Mouse (Mus musculus): ENCODE results near the gene Kxd1.

The Kxd1 gene

DNA sequence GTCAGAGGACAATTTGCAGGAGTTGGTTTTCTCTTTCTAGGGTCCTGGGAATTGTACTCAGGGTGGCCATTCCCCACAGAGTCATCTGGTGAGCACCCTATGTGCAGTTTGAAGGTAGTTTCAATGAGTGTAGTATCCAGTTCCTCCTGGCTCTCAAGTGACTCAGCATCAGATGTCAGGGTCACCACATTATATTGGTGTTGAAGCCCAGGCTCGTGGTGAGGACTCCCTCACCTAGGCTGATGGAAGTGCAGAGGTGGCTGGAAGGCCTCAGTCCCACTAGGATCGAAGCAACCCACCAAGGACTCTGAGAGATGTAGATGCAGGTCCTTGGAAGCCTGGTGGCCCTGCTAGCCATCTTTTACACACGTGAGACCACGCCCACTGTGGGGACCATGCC is 18.7 kb upstream of the Kxd1 start:
- DNase-seq = no peak

DNA sequence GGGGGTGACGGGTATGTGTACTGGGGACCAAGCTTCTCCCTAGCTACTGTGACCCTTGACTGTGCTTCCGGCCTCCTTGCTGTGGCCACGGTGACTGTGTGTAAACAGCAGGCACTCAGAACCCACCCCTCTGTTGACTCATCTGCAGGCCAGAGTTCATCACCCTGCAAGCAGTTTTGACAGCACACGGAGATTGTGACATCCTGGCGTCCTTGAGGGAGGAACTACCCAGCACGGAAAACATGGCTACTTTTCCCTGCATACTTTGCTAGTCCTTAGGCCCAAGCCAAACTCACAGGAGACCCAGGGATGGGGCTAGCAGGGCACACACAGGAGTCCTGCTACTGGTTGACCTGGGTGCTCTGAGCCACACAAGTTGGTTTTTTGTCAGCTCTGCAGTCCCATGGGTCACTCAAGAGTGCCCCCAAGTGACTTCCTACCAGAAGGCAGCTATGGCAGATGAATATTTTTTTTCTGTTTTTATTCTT is 16.5 kb upstream of the Kxd1 start:
- peak; percentile 51 for DNase-seq

DNA sequence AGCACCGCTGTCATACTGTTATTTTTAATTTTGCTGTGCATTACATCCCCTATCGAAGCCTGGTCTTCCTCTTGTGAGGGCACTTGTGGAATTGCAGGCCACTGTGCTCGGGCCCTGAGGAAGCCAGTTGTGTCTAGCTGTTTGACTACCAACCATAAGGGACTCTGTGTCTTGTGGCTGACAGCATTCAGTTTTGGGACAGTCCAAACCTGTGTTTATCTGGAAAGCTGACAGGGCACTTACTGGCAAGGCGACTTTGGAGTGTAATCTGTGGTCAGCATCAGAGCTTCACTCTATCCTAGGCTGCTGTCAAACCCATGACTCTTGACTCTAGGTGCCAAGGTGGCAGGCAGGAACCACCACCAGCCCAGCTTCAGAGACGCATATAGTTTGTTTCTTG is 13.3 kb upstream of the Kxd1 start:
- no peak for DNase-seq

DNA sequence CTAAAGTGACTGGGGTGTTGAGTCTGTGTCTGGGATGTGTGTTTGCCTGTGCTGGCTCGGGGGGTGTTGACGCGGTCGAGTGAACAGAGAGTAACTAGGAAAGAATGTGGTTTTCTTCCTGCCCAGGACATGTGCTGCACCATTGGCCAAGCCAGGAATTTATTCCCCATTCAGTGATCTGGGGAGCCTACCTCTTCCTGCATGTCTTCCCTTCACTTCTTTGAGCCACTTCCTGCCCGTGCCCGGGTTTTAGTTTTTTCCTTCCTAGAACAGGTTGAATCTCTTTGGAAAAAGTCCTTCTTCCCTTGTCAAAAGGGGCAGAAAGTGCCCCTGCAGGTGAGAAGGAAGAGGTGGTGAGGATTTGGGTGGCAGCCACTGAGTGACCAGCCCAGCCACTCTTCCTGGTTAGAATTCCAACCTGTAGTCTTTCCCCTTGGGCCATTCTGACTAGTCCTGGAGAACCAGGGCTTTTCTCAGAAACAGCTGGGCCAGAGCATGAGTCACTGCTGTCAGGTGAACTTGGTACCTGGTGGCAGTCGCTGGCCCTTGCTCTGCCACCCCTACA is 12.8 kb upstream of the Kxd1 start:
- DNase-seq = no peak

DNA sequence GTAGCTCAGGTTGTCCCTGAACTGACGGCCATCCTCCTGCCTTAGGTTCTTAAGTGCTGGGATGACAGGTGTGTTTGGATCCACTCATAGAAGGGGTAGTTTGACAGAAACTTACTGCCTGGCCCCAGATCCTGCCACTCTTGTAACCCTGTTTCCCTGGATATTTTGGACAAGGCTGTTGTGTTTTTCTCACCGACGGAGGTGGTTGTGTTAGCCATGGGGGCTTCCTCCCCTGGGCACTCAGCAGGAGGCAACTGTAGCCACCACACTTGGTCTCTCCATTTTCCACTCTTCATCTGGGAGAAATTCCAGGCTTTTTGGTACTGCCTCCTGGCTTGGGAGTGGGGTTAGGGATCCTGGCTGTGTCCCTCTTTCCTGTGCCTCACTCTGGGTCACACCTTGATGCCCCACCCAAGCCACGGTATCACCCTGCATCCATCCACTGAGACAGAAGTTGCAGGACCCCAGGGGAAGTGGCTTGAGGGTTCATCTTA is 12.3 kb upstream of the Kxd1 start:
- peak; percentile 48 for DNase-seq

DNA sequence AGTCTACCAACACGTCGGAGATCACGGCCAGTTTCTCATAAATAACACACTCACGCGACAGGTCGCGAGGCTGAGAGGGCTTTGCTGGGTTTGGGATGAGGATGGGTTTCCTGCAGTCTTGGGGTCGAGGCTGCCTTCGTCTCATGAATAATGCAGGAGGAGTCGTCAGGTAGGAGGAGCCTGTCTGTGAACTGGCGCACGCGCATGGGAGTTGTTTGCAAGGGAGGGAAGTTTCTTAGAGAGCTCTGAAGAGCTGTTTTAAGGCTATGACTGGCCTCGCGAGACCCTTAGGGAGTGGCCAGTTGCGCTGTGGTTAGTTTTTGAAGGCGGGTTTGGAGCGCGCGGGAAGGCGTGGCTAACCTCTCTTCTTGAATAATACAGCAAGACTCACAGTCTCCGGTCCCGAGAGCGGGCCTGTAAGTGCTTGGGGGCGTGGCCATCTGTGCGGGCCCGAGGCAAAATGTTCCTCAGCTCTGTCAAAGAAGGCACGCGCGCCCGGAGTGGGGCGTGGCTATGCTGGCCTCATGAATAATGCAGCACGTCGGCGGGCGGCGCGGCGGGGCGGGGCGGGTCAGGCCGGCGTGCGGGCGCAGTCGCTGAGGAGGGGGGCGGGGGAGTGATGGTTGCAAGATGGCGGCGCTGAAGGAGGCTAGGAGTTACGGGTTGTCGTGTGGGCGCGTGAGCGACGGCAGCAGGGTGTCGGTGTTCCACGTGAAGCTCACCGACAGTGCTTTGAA is 11.5 kb upstream of the Kxd1 start, which contains the start of gene Ell:
TSS of gene Ell (plus strand) at position 381 of the 737 bp plus-strand sequence.
- peak; percentile 100 for DNase-seq

DNA sequence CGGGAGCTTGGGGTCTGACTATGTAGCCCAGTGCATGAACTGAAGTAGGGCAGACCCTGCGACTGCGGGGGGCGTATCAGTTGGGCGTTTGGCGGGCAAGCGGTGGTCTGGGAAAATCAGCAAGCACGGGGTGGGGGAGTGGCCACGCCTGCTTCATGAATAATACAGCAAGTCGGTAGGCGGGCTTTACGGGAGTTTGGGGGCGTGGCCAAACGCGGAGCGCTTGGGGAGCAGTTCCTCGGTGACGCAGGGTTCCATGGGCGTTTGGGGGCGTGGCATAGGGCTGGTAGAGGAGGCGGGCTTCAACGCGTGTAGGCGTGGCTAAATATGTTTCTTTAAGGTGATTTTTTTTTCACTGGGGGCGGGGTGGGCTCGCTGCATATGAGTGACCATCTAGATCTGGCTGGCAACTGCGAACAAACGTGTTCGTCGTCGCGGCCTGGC is 10.9 kb upstream of the Kxd1 start:
- peak; percentile 100 for DNase-seq

DNA sequence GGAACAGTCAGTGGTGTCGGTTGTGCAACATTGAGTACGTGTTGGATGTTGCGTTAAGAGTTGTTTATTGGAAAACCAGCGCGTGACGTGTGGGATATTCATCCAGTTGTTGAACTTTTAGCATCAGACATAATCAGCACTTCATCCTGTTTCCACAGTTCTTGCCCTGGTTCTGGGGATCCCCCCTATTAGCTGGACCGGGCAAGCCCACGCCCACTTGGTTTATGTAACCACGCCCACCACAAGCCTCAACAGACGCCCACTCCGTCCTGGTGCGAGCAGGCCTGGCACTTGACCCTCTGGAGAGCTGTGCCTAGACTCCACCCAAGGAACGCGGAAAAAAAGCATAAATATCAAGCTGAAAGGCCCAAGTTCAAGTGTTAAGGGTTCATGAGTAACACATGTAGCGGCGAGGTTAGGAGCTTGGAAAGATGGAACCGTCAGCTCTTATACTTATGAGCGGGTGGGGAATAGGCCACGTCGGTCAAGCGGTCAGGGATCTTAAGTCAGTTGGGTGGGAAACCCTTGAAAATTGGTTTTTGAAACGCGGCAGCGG is 10.3 kb upstream of the Kxd1 start:
- peak; percentile 75 for DNase-seq

DNA sequence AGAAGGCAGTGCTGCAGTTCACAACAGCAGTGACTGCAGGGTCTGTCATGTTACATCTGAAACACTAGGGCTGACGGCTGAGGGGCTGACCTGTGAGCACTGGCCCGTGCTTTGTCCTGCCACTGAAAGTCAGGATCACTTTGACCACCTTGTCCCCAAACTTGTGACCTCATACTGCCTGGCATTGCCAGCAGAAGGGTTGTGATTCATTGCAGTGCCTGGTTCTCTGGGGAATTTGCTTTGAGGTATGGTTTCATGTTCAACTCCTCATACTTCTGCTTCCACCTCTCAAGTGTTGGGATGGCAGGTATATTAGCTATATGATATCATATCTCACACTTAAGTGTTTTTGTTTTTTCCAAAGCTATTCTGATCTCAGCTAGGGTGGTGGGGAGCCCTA is 7.9 kb upstream of the Kxd1 start:
- DNase-seq = no peak

DNA sequence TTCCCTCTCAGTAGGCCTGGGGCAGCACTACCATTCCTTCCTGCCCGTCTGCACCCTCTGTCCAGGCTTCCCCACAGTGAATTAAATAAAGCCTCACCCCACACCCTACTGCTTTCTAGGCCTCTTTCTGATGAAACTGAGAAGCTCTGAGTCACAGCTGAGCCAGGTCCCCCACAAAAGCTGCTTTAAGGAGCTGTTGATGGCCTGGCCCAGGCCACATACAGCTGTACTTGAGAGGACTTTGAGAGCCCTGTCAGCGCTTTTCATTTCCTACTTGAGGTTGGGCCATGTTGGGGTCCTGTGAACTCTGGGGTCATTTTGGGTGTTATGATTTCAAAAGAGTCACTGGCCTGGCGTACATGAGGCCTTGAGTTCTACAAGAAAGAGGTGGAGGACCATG is 7.5 kb upstream of the Kxd1 start:
- no peak for DNase-seq

DNA sequence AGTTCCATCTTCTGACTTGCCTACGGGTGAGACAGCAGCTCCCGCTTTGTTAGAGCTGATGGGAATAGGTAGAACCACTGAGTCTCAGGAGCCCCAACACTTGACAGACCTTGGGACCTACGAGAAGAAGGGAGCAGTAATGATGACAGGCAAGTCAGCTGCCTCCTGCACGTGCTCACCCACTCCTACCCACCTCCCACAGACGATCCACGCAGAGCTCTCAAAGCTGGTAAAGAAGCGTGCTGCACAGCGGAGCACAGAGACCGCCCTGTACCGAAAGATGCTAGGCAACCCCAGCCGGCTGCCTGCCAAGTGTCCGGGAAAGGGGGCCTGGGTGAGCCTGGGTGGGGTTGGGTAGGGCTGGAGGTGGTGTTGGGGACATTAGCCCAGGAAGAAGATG is 6.5 kb upstream of the Kxd1 start:
- DNase-seq = no peak

DNA sequence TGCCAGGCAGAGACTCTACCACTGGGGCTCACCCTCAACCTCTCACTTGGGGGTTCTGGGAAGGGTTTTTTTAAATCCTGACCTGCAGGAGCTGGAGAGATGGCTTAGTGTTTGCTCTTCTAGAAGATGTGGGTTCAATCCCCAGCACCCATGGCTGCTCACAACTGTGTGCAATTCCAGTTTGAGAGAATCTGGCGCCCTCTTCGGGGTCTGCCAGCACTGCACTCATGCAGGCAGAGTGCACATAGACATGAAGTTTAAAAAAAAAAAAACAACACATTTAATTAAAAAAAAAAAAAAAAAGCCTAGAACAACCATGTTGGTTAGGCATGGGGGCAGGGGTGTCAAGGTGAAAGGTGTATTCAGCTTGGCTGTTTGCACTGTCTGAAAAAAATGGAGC is 2.6 kb upstream of the Kxd1 start:
- peak; percentile 35 for DNase-seq

DNA sequence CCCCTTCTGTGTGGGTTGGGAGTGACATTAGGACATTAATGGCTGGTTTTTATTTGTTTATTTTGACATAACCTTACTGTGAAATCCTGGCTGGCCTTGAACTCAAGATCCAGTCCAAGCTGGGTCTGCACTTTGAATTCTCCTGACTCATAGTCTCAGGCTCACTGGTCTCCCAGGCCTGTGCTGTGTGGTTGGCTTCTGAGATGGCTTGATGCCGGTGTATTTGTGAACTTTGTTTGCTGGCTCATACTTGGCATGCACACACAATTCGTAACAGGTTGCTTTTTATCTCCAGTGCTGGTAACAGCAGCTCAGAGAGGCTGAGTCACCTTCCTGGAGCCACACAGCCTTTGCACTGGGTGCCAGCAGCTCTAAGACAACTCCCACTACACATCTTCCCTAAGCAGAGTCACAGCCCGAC is 2.0 kb upstream of the Kxd1 start:
- peak; percentile 30 for DNase-seq

DNA sequence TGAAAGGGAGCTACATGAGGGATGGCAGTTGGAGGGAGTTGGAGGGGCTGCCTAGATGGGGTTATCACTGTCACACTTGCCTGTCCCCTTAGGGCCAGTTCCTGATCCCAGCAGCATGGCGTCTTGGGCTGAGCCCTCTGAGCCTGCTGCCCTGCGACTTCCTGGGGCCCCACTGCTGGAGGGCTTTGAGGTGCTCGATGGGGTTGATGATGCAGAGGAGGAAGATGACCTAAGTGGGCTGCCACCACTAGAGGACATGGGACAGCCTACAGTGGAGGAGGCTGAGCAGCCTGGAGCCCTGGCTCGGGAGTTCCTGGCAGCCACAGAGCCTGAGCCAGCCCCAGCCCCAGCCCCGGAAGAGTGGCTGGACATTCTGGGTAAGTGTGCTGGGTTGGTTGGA is 1.5 kb upstream of the Kxd1 start:
- no peak for DNase-seq

DNA sequence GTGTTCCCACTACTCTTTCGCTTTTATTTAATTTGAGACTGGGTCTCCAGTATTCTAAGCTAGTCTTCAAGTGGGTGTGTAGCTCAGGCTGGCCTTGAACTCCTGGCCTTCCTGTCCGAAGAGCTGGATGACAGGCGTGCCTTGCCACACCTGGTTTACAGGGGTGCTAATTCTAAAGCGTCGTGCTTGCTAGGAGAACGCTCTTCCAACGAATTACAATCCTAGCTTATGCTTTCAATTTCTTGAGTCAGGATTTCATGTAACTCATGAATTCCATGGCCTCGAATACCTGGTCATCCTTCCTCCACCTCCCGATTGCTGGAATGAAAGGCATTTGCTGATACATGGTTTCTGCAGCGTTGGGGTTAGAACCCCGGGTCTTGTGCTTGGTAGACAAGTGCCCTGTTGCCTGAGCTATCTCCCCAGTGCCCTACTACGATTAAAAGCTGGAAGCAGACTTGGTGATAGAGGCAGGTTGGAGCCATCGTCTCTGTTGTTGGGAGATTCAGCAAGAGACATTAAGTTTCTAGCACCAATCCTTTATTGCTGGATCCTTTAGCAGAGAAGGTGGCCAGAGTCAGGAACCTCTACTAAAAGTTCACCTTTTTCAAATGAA is 534 bp upstream of the Kxd1 start:
- peak; percentile 43 for DNase-seq

DNA sequence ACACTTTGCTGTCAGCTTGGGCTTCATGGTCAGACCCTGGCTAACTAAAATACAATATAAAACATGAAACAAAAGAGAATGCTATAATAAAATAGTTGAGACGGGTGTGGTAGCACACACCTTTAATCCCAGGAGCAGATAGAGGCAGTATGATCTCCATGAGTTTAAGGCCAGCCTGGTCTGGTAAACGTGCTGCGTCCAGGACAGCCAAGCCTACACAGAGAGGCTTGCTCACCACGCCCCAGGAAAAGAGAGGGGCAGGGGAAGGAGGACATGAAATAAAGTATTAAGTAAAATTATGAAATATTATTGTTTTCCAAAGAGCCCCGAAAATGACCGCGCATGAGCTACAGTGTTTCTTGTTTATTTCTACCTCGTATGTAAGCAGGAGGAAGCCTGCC is 645 bp downstream of the Kxd1 start:
- peak; percentile 44 for DNase-seq

DNA sequence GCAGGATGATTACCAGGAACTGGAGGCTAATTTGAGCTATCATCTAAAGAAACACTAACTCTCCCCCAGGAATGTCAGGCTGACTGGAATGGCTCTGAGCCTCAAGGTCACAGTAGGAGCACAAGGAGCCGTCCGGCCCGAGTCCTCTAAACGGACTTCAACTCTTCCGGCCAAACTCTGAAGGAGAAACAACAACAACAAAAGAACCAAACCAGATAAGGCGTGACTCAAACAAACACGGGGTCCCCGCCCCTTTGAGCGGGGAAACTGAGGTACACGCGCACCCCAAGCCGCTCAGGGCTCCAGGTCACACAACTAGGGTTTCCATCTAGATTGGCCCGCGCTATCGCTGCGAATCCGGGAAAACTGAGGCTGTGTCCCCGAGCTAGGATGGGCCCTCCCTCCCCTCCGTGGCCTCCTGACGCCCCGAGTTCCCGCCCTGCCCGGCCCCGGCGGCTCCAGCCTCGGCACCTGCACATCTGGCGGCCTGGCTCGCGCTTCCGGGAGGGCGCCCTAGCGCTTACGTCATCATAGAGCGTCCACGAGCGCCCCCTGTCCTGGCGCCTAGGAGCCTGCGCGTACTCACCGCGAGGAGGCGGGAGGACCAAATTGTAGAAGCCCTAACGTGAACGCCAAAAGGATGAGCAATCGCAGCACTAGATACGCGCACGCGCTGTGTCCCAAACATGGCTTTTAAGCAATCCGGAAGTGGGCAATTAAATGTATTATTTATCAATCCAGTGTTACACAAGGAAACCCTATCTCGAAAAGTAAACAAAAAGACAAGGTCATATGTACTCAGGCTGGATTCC is 5.0 kb downstream of the Kxd1 start:
- peak; percentile 98 for DNase-seq

DNA sequence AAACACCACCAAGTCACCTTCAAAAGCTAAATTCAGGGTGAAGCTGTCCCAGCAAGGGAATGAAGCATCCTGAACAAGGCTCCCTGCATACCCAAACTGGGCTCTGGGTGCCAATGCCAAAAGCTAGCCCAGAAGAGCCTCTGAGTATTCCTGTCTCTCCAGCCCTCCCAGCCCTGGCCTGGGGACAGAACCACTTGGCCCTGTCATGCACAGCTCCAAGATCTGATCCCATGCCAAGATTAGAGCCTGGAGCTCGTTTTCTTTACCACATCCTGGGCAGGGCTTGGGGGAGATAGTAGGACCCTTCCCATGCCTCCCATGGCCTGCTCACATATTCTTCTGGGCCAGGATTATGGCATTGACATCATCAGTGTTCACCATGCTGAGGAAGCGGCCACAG is 8.2 kb downstream of the Kxd1 start:
- no peak for DNase-seq

DNA sequence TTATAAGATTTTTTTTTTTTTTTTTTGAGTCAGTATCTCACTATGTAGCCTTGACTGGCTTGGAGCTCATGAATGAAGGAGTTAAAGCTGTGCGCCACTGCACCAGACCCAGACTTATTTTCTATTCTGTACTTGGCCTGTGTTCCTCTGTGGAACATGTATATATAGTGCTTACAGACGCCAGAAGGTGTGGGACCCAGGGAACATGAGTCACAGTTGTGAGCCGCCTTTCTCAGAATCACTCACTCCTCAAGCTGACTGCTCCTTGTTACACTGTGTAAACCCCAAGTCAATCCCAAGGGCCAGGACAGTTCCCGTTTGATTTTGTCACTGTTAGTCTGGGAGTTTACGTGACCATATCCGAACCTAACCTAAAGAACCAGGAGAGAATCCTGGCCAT is 8.7 kb downstream of the Kxd1 start:
- no peak for DNase-seq

DNA sequence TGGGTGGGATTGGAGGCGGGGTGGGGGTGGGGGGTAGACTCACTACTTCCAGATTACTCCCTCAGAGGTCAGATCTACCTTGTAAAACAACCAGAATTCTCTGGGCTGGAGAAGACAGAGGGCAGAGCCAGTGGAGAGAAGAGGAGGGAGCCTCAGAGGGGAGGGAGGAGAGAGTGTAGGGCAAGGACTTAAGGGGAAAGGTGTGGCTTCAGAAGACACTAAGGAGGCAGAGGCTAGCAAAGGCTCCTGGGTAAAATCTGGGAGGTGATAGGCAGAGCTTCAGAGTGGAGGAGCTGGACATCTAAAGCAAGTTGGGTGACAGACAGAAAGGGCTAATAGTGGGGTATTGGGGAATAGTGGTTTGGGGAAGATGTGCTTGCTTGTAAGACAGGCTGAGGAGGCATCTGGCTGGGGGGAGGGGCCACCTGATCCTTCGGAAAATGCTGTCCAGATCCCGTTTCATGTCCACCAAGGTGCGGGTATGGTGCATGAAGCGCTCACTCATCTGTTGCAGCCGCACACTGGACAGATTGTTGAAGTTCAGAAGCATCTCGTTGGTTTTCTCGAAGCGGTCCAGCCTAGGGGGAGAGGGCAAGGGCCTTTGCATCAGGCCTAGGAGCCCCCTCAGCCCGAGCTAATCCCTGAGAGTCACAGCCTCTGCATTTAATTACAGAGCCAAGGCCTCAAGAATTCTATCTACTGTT is 9.7 kb downstream of the Kxd1 start:
- no peak for DNase-seq

DNA sequence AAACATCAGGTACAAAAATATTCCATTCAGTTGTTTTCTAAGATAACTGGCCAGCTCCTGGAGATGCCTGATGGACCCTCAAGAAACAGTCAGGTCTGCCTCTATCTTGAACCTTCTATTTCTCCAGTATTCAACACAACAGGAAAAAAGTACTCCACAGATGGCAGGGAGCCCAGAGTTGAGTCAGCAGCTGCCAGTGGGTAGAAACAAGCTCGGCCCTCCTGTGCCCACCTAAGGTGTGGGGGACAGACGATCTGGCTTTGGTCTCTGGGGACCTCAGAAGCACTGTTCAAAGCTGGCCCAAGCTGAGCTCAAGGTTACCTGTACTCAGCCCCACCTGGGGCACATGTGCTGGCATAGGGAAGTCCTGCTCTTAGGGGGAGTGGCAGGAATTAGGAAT is 14.3 kb downstream of the Kxd1 start:
- DNase-seq = no peak

DNA sequence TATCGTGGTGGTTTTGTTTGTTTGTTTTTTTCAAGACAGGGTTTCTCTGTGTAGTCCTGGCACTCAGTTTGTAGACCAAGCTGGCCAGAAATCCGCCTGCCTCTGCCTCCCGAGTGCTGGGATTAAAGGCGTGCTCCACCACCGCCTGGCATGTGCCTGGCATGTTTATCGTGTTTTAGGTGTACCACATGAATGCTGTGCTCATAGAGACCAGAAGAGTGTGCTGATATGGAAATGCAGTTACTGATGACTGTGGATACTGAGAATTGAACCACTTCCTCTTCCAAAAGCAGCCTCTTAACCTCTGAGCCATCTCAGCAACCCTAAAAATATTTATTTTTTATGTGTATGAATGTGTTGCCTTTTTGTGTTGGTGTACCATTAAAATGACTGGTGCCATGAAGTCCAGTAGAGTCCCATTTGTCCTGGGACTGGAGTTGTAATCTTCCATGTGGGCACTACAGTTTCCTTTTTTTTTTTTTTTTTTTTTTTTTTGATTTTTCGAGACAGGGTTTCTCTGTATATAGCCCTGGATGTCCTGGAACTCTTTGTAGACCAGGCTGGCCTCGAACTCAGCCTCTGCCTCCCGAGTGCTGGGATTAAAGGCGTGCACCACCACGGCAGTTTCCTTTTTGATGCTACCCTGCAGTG is 15.4 kb downstream of the Kxd1 start:
- DNase-seq = no peak
